Mouse (Mus musculus) testis, adult 2 months (tissue): ENCODE measurements around the gene Kansl3.

Experiments used
- CTCF ChIP-seq: fragments of 200-500 bp; IDR thresholded peaks from 2 replicates; pipeline ENCODE4 v1.5.1; 2012; ENCODE audit warnings: low read depth, mild to moderate bottlenecking, inconsistent platforms, low read length, moderate library complexity; ENCODE audit not compliant: control insufficient read depth, insufficient read depth, insufficient replicate concordance
- POLR2A ChIP-seq: fragments of 200-500 bp; IDR thresholded peaks from 2 replicates; pipeline ENCODE4 v1.6.1; 2012; ENCODE audit warnings: low read depth, mild to moderate bottlenecking, inconsistent platforms, low read length, moderate library complexity; ENCODE audit not compliant: control insufficient read depth

DNA sequence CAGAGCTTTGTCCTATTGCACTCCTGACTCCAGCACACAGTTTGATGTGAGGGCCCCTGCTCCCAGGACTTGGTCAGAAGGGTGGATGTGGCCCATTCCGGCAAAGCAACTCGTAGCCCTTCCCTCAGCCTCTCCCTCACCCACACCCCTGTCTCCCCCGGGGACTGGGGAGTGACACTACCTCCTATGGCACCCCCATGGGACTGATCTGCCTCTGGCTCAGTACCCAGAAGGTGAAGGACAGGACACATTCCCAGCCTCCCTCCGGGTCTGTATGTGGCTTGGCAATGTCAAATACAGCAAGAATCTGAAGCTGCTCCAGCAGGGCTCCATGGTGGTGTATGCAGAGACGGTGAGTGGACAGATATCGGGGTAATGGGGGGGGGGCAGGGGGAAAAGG lies 35.5 kb upstream of the Kansl3 start:
- TF ChIP-seq POLR2A = no peak
- no peak for TF ChIP-seq CTCF
